ENCODE assay signal across 10 mouse cellular contexts in the genomic region with DNA sequence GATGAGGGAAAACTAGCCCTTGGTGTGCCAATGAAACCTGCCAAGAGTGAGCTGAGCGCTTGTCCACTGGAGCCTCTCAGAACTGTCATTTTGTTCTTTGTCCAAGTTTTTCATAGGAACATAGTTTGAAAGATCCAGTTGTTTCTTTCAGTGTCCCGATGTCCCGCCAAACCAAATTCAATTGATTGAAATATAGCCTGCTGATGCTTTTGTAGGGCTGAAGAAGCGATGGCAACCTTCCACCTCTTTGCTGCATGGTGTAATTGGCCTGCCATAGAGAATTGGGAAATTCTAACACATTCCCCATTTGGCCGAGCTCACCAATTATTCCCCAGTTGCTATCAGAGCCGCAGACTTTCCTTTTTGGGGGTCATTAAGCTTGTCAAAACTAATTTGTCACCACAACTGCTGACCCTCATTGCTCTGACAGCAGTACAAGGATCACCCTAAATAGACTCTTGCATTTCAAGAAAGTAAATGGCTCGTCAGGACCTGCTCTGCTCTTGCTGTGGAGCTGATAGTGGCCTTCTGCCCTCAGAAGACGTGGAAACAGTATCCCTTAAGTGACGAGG.
A peak's percentile ranks its signal among the peaks of the same experiment; 100 is the strongest.
DNase-seq lines count a peak whose midpoint lies in the region; ATAC-seq lines count a peak whose summit lies in the region.
"Had no signal": no experiment of that assay in that cellular context is flagged by ENCODE, and none has a peak within 500 bp of the region (broad histone marks: within the 10 kb centered on the region; RNA-seq: fewer than 3 reads in every experiment).

No protein-coding gene starts in this region.

- 15% methylated on average over 9 of the region's 9 CpGs for WGBS in forebrain, embryonic 15.5 days
- 61% methylated on average over 9 of the region's 9 CpGs for WGBS in liver, embryonic 12.5 days (ENCODE audit: insufficient replicate concordance)

- H3K27me3 ChIP-seq in forebrain, embryonic 15.5 days: peaks cover 5% of the 10 kb centered on the region; the same call in 1 of the 2 replicates
- no peaks in the 10 kb centered on the region for H3K27me3 ChIP-seq in liver, embryonic 12.5 days (replicated peaks)
- H3K27me3 ChIP-seq: heart, embryonic 15.5 days; kidney, embryonic 15.5 days had no signal

- no peak overlapping the region for H3K4me3 ChIP-seq in forebrain, embryonic 15.5 days
- H3K4me3 ChIP-seq in liver, embryonic 12.5 days: no peak overlapping the region
- H3K4me3 ChIP-seq: heart, embryonic 15.5 days; kidney, embryonic 15.5 days had no signal

- H3K36me3 ChIP-seq in forebrain, embryonic 15.5 days: no peaks in the 10 kb centered on the region
- H3K36me3 ChIP-seq in liver, embryonic 12.5 days: no peaks in the 10 kb centered on the region
- H3K36me3 ChIP-seq: heart, embryonic 15.5 days; kidney, embryonic 15.5 days had no signal

- H3K4me2 ChIP-seq in forebrain, embryonic 15.5 days (replicated peaks): no peak overlapping the region
- no peak overlapping the region for H3K4me2 ChIP-seq in liver, embryonic 12.5 days
- H3K4me2 ChIP-seq: heart, embryonic 15.5 days; kidney, embryonic 15.5 days had no signal

- H3K4me1 ChIP-seq in forebrain, embryonic 15.5 days: peaks cover 40% of the 10 kb centered on the region
- H3K4me1 ChIP-seq in liver, embryonic 12.5 days: no peaks in the 10 kb centered on the region
- H3K4me1 ChIP-seq: heart, embryonic 15.5 days had no signal

- 0 out of 2 replicates have a peak overlapping the region, but pooled peaks have one; percentile 35 for H3K27ac ChIP-seq in forebrain, embryonic 15.5 days (replicated peaks)
- no peak overlapping the region for H3K27ac ChIP-seq in liver, embryonic 12.5 days
- H3K27ac ChIP-seq: heart, embryonic 15.5 days; kidney, embryonic 15.5 days had no signal

- ATAC-seq in forebrain, embryonic 15.5 days (replicated peaks): peak; percentile 28
- no peak for ATAC-seq in liver, embryonic 12.5 days

- no peaks in the 10 kb centered on the region for H3K9me3 ChIP-seq in forebrain, embryonic 15.5 days
- no peaks in the 10 kb centered on the region for H3K9me3 ChIP-seq in liver, embryonic 12.5 days (replicated peaks)
- H3K9me3 ChIP-seq: heart, embryonic 15.5 days; kidney, embryonic 15.5 days had no signal

- DNase-seq in embryo, embryonic 10 days (ENCODE audit: low spot score): peak; percentile 20
- DNase-seq in embryo, embryonic 11 days: no peak
- DNase-seq in lung, postnatal 36 days: peak; percentile 21
- DNase-seq in lung, postnatal 14 days: no peak
- DNase-seq in skeletal muscle tissue, adult 2 months (ENCODE audit: low read depth, low spot score): peak; percentile 56
- DNase-seq in frontal cortex, postnatal 25 days (ENCODE audit: low spot score in 2 of 2): no peak

- H3K9ac ChIP-seq in forebrain, embryonic 15.5 days (replicated peaks): no peak overlapping the region
- H3K9ac ChIP-seq in liver, embryonic 12.5 days: no peak overlapping the region
- H3K9ac ChIP-seq: heart, embryonic 15.5 days; kidney, embryonic 15.5 days had no signal

Comparison
In these comparisons a context has a peak if more than half of its experiments do, and no peak if none do; other contexts are left out.
1. DNase-seq: peak in embryo, embryonic 10 days (single experiment), lung, postnatal 36 days (single experiment) and skeletal muscle tissue, adult 2 months (single experiment); none in embryo, embryonic 11 days (single experiment), lung, postnatal 14 days (single experiment) and frontal cortex, postnatal 25 days (0 of 2).